Mouse (Mus musculus) frontal cortex, adult 2 months (tissue): ENCODE results near the gene Basp1. TPM values are rescaled to one million over a fixed set of nuclear protein-coding genes. Genes with fewer than 3 reads are reported as not detected.

ENCODE experiments used
- DNase-seq, 2 experiments: peaks; one replicate each; pipeline ENCODE4 v3.0.0; 2022; ENCODE audit warnings: low spot score in 1 of 2; ENCODE audit errors: extremely low spot score in 1 of 2
- polyA plus RNA-seq: library from polyadenylated mRNA; depleted of rRNA; stranded (reverse); fragments of >200 nt; gene quantifications from 2 replicates; pipeline ENCODE4 v1.2.3, GENCODE M21; 2012; rRNA removed

Basp1 gene
- polyA plus RNA-seq, 1 experiment, result 548 TPM

GRCm38 (mm10) chr15:25364819-25365463, 48.6 kb downstream of the Basp1 start:
- no peak for DNase-seq

- no peak for DNase-seq
Observed at GRCm38 (mm10) chr15:25364160-25364818, 49.3 kb downstream of the Basp1 start.

- no peak for DNase-seq
Observed at GRCm38 (mm10) chr15:25363636-25364035, 49.9 kb downstream of the Basp1 start.

- DNase-seq, result no peak
Observed at GRCm38 (mm10) chr15:25360825-25361224, 52.7 kb downstream of the Basp1 start.

GRCm38 (mm10) chr15:25358680-25359097, 54.9 kb downstream of the Basp1 start:
- peak; percentile 60 to 73 for DNase-seq

- no peak for DNase-seq
Observed at GRCm38 (mm10) chr15:25355339-25355738, 58.2 kb downstream of the Basp1 start.

GRCm38 (mm10) chr15:25354738-25355137, 58.8 kb downstream of the Basp1 start:
- DNase-seq, result no peak

GRCm38 (mm10) chr15:25353498-25353897, 60.1 kb downstream of the Basp1 start:
- DNase-seq, result no peak

- DNase-seq, result no peak
Observed at GRCm38 (mm10) chr15:25343263-25343662, 70.3 kb downstream of the Basp1 start.

GRCm38 (mm10) chr15:25335277-25335676, 78.3 kb downstream of the Basp1 start:
- no peak for DNase-seq

GRCm38 (mm10) chr15:25331877-25332445, 81.6 kb downstream of the Basp1 start:
- DNase-seq, result no peak

GRCm38 (mm10) chr15:25330946-25331345, 82.6 kb downstream of the Basp1 start:
- DNase-seq, result no peak

GRCm38 (mm10) chr15:25322601-25323000, 91.0 kb downstream of the Basp1 start:
- DNase-seq, result no peak

- peak in 1 of 2 experiments; percentile 9 for DNase-seq
Observed at GRCm38 (mm10) chr15:25322111-25322510, 91.5 kb downstream of the Basp1 start.

GRCm38 (mm10) chr15:25321636-25322035, 91.9 kb downstream of the Basp1 start:
- DNase-seq, result peak in 1 of 2 experiments; percentile 5

- no peak for DNase-seq
Observed at GRCm38 (mm10) chr15:25314471-25314870, 99.1 kb downstream of the Basp1 start.

Other genes starting within 250 kb of the Basp1 start
- gene Myo10, start 208.8 kb upstream of the Basp1 start, polyA plus RNA-seq, result 50.5 and 57.3 TPM in 2 replicates